Mouse (Mus musculus) liver, embryonic 11.5 days (tissue): ENCODE data around the gene Gm10024. TPM values are rescaled to one million over a fixed set of nuclear protein-coding genes. Genes with fewer than 3 reads are reported as not detected.
"Not testable (repeated sequence)": the region's sequence is repeated elsewhere in the genome, so short reads cannot be mapped to it uniquely, and the experiment has no call there.

Experiments
- ATAC-seq: fragments of 200-750 bp; cut with Nextera tagmentation; replicated peaks from 2 replicates; pipeline ENCODE4 v1.8.0; 2017; ENCODE audit warnings: moderate number of reproducible peaks, mild to moderate bottlenecking, moderate TSS enrichment, moderate library complexity; ENCODE audit not compliant: low FRiP score
- DNase-seq: peaks from one replicate; pipeline ENCODE4 v3.0.0-alpha.2; 2017; ENCODE audit warnings: low spot score
- H3K27ac ChIP-seq: fragments of 300-500 bp; sonication (generic); 2 replicates; pipeline ENCODE4 v1.5.1; 2014; ENCODE audit warnings: mild to moderate bottlenecking, low read depth, low read length, control low read depth
- H3K27me3 ChIP-seq: fragments of 300-500 bp; sonication (generic); replicated peaks from 2 replicates; pipeline ENCODE4 v1.6.1; 2014; ENCODE audit warnings: low read length, mixed read lengths; ENCODE audit not compliant: control insufficient read depth, insufficient read depth
- H3K36me3 ChIP-seq: fragments of 300-500 bp; sonication (generic); 2 replicates; pipeline ENCODE4 v1.6.1; 2014; ENCODE audit warnings: mild to moderate bottlenecking, low read length, moderate library complexity, mixed read lengths; ENCODE audit not compliant: control insufficient read depth, insufficient read depth
- H3K4me1 ChIP-seq: fragments of 300-500 bp; sonication (generic); replicated peaks from 2 replicates; pipeline ENCODE4 v1.6.1; 2014; ENCODE audit warnings: low read length, mixed read lengths; ENCODE audit not compliant: control insufficient read depth, insufficient read depth
- H3K4me2 ChIP-seq: fragments of 300-500 bp; sonication (generic); 2 replicates; pipeline ENCODE4 v1.6.1; 2014; ENCODE audit warnings: mild to moderate bottlenecking, control low read depth, moderate library complexity
- H3K4me3 ChIP-seq: fragments of 300-500 bp; sonication (generic); 2 replicates; pipeline ENCODE4 v1.5.1; 2014; ENCODE audit warnings: low read depth, low read length, control low read depth
- H3K9ac ChIP-seq: fragments of 300-500 bp; sonication (generic); 2 replicates; pipeline ENCODE4 v1.6.1; 2014; ENCODE audit warnings: low read depth, low read length, control low read depth
- H3K9me3 ChIP-seq: fragments of 300-500 bp; sonication (generic); 2 replicates; pipeline ENCODE4 v1.6.1; 2016; ENCODE audit warnings: low read length, inconsistent platforms, mixed read lengths; ENCODE audit not compliant: control insufficient read depth
- WGBS: fragments of 180-500 bp; shearing (Covaris S2); extraction: QIAGEN DNeasy Blood & Tissue Kit; methylation state at CpG from one replicate; pipeline ENCODE4 v1.1.7; 2014; 5-methylcytosine and 5-hydroxymethylcytosine counted together
- polyA plus RNA-seq: library from polyadenylated mRNA; unstranded; fragments of >200 nt; fragmentation: Nextera tagmentation; extraction: Ambion mirVana; gene quantifications from 2 replicates; pipeline ENCODE4 v1.2.1, GENCODE M21; 2014

Gm10024 gene
- polyA plus RNA-seq, 1 experiment from 2014 or later = not detected

DNA sequence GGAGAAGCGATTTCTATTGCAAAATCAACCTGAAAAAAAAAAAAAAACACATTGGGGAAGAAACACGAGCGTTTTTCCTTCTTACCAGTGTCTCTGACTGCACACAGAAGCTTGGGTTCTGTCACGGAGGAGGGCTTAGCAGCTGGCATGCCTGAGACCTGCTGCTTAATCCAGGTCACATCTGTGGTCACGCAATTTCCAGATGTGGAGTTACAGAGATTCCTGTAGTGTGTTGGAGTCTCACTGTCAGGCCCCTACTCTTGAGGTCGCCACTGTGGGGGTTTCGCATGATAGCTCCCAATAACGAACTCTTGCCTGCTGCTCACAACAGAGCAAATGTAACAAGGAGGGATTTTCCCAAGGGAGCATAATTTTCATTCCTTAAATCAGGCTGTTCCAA, 27.1 kb upstream of the Gm10024 start:
- no peak overlapping the region for H3K4me2 ChIP-seq
- no peak for DNase-seq
- H3K9me3 ChIP-seq = no peaks in the 10 kb centered on the region
- 39% methylated on average over 8 of the region's 8 CpGs for WGBS
- H3K4me1 ChIP-seq = no peaks in the 10 kb centered on the region
- H3K9ac ChIP-seq = no peak overlapping the region
- no peak overlapping the region for H3K27ac ChIP-seq
- no peak for ATAC-seq
- H3K4me3 ChIP-seq = no peak overlapping the region
- H3K27me3 ChIP-seq = peaks cover 72% of the 10 kb centered on the region
- no peaks in the 10 kb centered on the region for H3K36me3 ChIP-seq

DNA sequence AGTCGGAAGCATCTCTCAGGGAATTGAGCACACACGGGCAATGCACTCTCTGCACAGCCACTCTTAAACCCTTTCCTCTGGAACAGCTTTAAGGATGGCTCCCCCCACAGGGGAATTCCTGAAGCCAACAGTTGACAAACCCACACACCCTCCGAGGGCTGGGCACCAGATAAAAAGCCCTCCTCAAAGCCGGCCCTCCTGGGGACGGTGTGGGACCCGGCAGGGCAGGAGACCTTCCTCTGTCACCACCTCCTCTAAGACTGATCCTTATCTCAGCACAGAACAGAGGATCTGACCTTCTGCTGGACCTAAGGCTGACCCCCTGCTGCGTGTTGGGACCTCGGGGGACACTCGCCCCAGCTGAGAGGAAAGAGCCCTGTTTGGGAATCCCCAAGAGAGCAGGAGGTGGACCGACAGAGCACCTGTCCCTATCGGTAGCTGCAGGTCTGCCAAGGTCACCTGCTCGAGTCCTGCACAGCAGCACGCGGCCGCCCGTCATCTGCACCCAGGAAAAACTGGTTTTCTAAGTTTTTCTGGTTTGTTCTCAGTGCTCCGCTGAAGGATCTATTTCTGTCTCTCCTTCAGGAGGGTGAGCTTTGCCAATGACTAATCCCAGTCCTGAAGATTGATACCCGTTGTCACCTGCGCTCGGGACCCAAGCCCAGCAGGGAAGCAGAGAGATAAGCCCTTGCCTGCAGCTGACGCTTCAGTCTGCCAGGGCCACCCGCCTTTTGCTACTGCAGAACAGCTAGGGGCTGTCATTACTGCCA, 25.2 kb upstream of the Gm10024 start, which contains the start of gene Tspear:
TSS of gene Tspear (plus strand) at position 675 of the 770 bp plus-strand sequence.
- Histone ChIP-seq H3K4me2 (no peak within 1 kb of the TSS), H3K27me3 (peaks cover 72% of the 10 kb centered on the region), H3K4me1 (no peaks in the 10 kb centered on the region), H3K9me3 (no peaks in the 10 kb centered on the region), H3K4me3 (no peak within 1 kb of the TSS), H3K27ac (no peak within 1 kb of the TSS), H3K36me3 (no peaks in the 10 kb centered on the region), H3K9ac (no peak within 1 kb of the TSS)
- DNase-seq (no peak), ATAC-seq (no peak)
- 7% methylated on average over 22 of the region's 22 CpGs for WGBS

DNA sequence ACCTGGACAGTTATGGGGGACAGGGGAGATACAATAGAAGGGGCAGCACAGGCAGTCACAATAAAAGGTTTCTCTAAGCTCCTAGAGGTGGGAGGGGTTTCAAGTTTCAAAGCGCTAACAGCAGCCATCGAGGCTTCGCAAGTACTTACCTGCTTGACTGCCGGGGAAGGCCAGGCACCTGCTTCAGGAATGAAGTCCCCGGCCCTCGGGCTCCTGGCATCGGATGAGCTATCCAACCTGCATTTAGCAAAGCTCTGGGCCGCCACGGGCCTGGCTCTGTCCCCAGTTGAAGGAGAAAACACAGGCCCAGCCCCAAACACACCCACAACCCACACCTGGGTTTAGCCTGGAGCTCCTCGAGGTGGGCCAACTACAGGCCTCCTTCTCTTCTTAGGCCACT, 24.2 kb upstream of the Gm10024 start:
- ATAC-seq = no peak
- no peaks in the 10 kb centered on the region for H3K9me3 ChIP-seq
- no peak overlapping the region for H3K4me3 ChIP-seq
- H3K4me1 ChIP-seq = no peaks in the 10 kb centered on the region
- H3K36me3 ChIP-seq = no peaks in the 10 kb centered on the region
- DNase-seq = no peak
- H3K27ac ChIP-seq = no peak overlapping the region
- H3K27me3 ChIP-seq = peaks cover 74% of the 10 kb centered on the region
- H3K9ac ChIP-seq = no peak overlapping the region
- 27% methylated on average over 10 of the region's 10 CpGs for WGBS
- H3K4me2 ChIP-seq = no peak overlapping the region

DNA sequence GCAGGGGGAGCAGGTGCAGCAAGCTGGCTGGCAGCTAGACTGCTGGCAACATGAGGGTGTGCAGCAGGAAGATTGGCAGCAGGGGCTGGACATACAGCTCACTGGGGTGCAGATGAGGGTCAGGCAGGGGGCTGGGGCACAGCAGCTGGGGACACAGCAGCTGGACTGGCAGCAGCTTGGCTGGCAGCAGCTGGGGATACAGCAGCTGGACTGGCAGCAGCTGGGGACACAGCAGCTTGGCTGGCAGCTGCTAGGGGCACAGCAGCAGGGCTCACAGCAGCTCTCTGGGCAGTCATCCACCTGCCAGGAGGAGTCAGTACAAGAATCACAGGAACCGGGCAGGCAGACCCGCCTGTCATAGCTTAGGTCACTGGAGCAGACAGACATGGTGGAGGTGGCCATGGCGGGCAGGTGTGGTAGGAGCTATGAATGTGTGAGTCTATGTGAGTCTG, 20.9 kb upstream of the Gm10024 start, which contains the start of gene Gm19402:
TSS of gene Gm19402 (minus strand) at position 402 of the 452 bp plus-strand sequence.
- H3K27me3 ChIP-seq = peaks cover 49% of the 10 kb centered on the region
- DNase-seq, ATAC-seq, H3K4me1 ChIP-seq, H3K36me3 ChIP-seq, H3K9ac ChIP-seq, H3K4me2 ChIP-seq, H3K9me3 ChIP-seq, H3K4me3 ChIP-seq, H3K27ac ChIP-seq: not testable (repeated sequence)
- WGBS = 77% methylated on average over 3 of the region's 3 CpGs

- Histone ChIP-seq H3K9ac (no peak within 1 kb of the TSS), H3K9me3 (no peaks in the 10 kb centered on the region), H3K4me1 (no peaks in the 10 kb centered on the region), H3K4me2 (no peak within 1 kb of the TSS), H3K4me3 (no peak within 1 kb of the TSS), H3K36me3 (no peaks in the 10 kb centered on the region), H3K27me3 (no peaks in the 10 kb centered on the region; the same call in 1 of the 2 replicates), H3K27ac (no peak within 1 kb of the TSS)
- 39% methylated on average over 4 of the region's 4 CpGs for WGBS
- no peak for ATAC-seq
- DNase-seq = no peak
Measured at GRCm38 (mm10) chr10:77697133-77697532, 14.1 kb upstream of the Gm10024 start, which contains the start of gene Gm9508. Gene Gm9508, minus strand, starts transcription at chr10:77697233.

DNA sequence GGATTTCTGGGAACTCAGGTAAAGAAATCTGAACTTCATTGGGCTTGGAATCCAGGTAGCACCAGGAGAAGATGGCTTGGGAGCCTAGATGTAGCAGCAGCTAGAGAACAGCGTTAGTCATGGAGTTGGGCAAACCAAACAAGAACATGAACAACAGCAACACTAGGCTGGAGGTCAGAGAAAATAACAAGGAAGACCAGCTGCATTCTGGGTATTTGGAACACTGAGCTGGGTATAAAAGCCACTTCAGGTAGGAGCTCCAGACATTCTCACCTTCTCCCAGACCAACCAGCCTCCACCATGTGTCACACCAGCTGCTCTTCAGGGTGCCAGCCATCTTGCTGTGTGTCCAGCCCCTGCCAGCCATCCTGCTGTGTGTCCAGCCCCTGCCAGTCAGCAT, 4.9 kb upstream of the Gm10024 start, which contains the start of gene Gm10272:
TSS of gene Gm10272 (plus strand) at position 301 of the 400 bp plus-strand sequence.
- no peaks in the 10 kb centered on the region for H3K27me3 ChIP-seq
- no peak within 1 kb of the TSS for H3K27ac ChIP-seq
- no peaks in the 10 kb centered on the region for H3K4me1 ChIP-seq
- no peak for DNase-seq
- H3K36me3 ChIP-seq = no peaks in the 10 kb centered on the region
- no peak for ATAC-seq
- 74% methylated on average over 1 of the region's 1 CpGs for WGBS
- peaks cover 3% of the 10 kb centered on the region; the same call in 1 of the 2 replicates for H3K9me3 ChIP-seq
- no peak within 1 kb of the TSS for H3K4me3 ChIP-seq
- no peak within 1 kb of the TSS for H3K9ac ChIP-seq
- H3K4me2 ChIP-seq = no peak within 1 kb of the TSS

DNA sequence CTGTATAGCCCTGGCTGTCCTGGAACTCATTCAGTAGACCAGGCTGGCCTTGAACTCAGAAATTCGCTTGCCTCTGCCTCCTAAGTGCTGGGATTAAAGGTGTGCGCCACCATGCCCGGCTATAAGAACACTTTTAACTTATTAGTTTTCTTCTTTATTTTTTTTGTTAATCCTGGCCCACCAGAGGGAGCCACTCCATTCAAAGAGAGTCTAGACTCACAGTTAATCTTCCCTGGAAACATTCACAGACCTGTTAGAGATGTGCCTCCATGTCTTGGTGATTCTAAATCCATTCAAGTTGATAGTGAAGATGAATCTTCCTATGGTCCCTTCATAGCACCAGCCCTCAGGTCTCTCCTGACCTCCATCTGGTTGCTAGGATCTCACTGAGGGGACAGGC, 1.4 kb upstream of the Gm10024 start:
- no peak overlapping the region for H3K27ac ChIP-seq
- H3K27me3 ChIP-seq = no peaks in the 10 kb centered on the region
- H3K4me2 ChIP-seq = no peak overlapping the region
- H3K9ac ChIP-seq = no peak overlapping the region
- no peak overlapping the region for H3K4me3 ChIP-seq
- H3K36me3 ChIP-seq = no peaks in the 10 kb centered on the region
- ATAC-seq (no peak), DNase-seq (no peak)
- no peaks in the 10 kb centered on the region for H3K9me3 ChIP-seq
- 78% methylated on average over 3 of the region's 3 CpGs for WGBS
- H3K4me1 ChIP-seq = no peaks in the 10 kb centered on the region

GRCm38 (mm10) chr10:77713734-77714133, 2.5 kb downstream of the Gm10024 start:
- DNase-seq (no peak), ATAC-seq (no peak)
- H3K4me3 ChIP-seq = no peak overlapping the region
- no peak overlapping the region for H3K9ac ChIP-seq
- H3K27ac ChIP-seq = no peak overlapping the region
- H3K4me2 ChIP-seq = no peak overlapping the region
- H3K27me3 ChIP-seq = no peaks in the 10 kb centered on the region
- no peaks in the 10 kb centered on the region for H3K4me1 ChIP-seq
- 48% methylated on average over 4 of the region's 4 CpGs for WGBS
- no peaks in the 10 kb centered on the region for H3K36me3 ChIP-seq
- H3K9me3 ChIP-seq = no peaks in the 10 kb centered on the region

DNA sequence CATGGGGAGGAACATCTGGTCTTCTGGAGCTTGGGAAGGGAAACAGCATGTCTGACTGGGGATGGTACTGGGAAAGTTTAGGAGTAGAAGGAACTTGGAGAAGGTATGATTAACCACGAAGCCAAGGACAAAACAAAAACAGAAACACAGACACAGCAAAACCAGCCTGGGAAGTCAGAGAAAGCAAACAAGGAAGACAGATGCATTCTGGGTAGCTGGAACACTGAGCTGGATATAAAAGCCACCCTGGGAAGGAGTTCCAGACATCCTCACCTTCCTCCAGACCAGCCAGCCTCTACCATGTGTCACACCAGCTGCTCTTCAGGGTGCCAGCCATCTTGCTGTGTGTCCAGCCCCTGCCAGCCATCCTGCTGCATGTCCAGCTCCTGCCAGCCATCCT, 4.2 kb downstream of the Gm10024 start, which contains the start of gene Gm10142:
TSS of gene Gm10142 (plus strand) at position 301 of the 400 bp plus-strand sequence.
- WGBS = 79% methylated on average over 1 of the region's 1 CpGs

More for the DNA sequence above, 4.2 kb downstream of the Gm10024 start, which contains the start of gene Gm10142:
- no peak within 1 kb of the TSS for H3K9ac ChIP-seq
- no peak for ATAC-seq
- H3K4me2 ChIP-seq = no peak within 1 kb of the TSS
- no peaks in the 10 kb centered on the region for H3K4me1 ChIP-seq
- H3K27ac ChIP-seq = no peak within 1 kb of the TSS
- no peaks in the 10 kb centered on the region for H3K36me3 ChIP-seq
- no peaks in the 10 kb centered on the region for H3K27me3 ChIP-seq
- H3K9me3 ChIP-seq = no peaks in the 10 kb centered on the region
- no peak for DNase-seq
- H3K4me3 ChIP-seq = no peak within 1 kb of the TSS
